Mouse (Mus musculus) heart, postnatal 0 days (tissue): ENCODE data around the gene Atxn2.

Experiments
- CTCF ChIP-seq: IDR thresholded peaks from 2 replicates; pipeline ENCODE4 v1.5.1; 2016; ENCODE audit warnings: antibody characterized with exemption, control low read depth, low read depth
- EP300 ChIP-seq: IDR thresholded peaks from 2 replicates; pipeline ENCODE4 v1.6.1; 2016; ENCODE audit warnings: antibody characterized with exemption, low read depth

- TF ChIP-seq CTCF (no peak), EP300 (no peak)
These were observed 6.5 kb upstream of the Atxn2 start for GRCm38 (mm10) chr5:121704512-121705248.
